ENCODE assay signal across 8 mouse cellular contexts in the genomic region with DNA sequence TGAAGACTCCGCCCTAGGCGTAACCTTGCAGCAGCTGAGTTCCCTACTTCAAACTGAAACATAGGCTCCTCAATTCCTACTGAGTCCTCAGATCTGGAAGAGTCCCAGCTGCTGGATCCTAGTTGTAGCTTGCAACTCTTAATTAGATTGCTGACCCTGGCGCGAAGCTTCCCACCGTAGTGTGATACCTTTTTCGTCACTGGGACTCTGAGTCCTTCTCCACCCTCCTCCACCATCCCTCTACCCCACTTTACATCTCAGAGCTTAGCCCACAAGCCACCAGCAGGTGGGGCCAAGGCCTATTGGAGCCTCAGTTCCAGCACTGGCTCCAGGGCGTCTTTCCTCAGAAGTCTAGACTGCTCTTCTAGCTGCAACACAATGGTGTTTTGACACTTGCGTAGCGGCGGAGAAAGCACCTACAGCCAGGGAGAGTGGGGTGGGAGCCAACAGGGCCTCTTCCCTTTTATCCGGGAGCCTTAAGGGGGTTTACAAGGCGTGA. TPM values are rescaled to one million over a fixed set of nuclear protein-coding genes. Genes with fewer than 3 reads are reported as not detected.
A peak's percentile ranks its signal among the peaks of the same experiment; 100 is the strongest.
DNase-seq lines count a peak whose midpoint lies in the region; ATAC-seq and TF ChIP-seq lines count a peak whose summit lies in the region.

A gene (minus strand): TSS at position 246 of the 499 bp plus-strand sequence.

- no peaks in the 10 kb centered on the region for H3K9me3 ChIP-seq in embryonic facial prominence, embryonic 14.5 days (ENCODE audit: control insufficient read depth, low read length)
- H3K9me3 ChIP-seq in limb, embryonic 13.5 days: no peaks in the 10 kb centered on the region
- H3K9me3 ChIP-seq in midbrain, embryonic 16.5 days (replicated peaks; ENCODE audit: control insufficient read depth, low read length, poor library complexity, severe bottlenecking): no peaks in the 10 kb centered on the region

- peaks cover 11% of the 10 kb centered on the region for H3K4me1 ChIP-seq in embryonic facial prominence, embryonic 14.5 days (ENCODE audit: control insufficient read depth, insufficient read depth, low read length)
- peaks cover 4% of the 10 kb centered on the region for H3K4me1 ChIP-seq in heart, adult 2 months (ENCODE audit: control insufficient read depth, insufficient read depth, low read length)
- H3K4me1 ChIP-seq in limb, embryonic 13.5 days: peaks cover 29% of the 10 kb centered on the region
- H3K4me1 ChIP-seq in midbrain, embryonic 16.5 days (ENCODE audit: control insufficient read depth, insufficient read depth, low read length): peaks cover 24% of the 10 kb centered on the region

- H3K4me3 ChIP-seq in embryonic facial prominence, embryonic 14.5 days (ENCODE audit: low read depth, low read length): peak within 1 kb of the TSS; percentile 64
- peak within 1 kb of the TSS; percentile 88 for H3K4me3 ChIP-seq in heart, adult 2 months
- peak within 1 kb of the TSS; percentile 81 for H3K4me3 ChIP-seq in limb, embryonic 13.5 days
- peak within 1 kb of the TSS; percentile 68 for H3K4me3 ChIP-seq in midbrain, embryonic 16.5 days (ENCODE audit: low read depth, low read length)

- TF ChIP-seq POLR2A in heart, adult 2 months (IDR thresholded peaks at IDR 0.05; ENCODE audit: insufficient read depth, low read depth, low read length): no peak; the same call in 1 of the 2 replicates

- 0 out of 2 replicates have a peak, but pooled peaks cover under 1% of the 10 kb centered on the region for H3K36me3 ChIP-seq in embryonic facial prominence, embryonic 14.5 days (ENCODE audit: control insufficient read depth, insufficient read depth, low read length)
- peaks cover 2% of the 10 kb centered on the region; the same call in 1 of the 2 replicates for H3K36me3 ChIP-seq in heart, adult 2 months (ENCODE audit: control insufficient read depth, insufficient read depth, low read length)
- H3K36me3 ChIP-seq in limb, embryonic 13.5 days: peaks cover 17% of the 10 kb centered on the region
- H3K36me3 ChIP-seq in midbrain, embryonic 16.5 days (ENCODE audit: control insufficient read depth, insufficient read depth, low read length): no peaks in the 10 kb centered on the region

- no peak for TF ChIP-seq EP300 in heart, adult 2 months (IDR thresholded peaks at IDR 0.05; ENCODE audit: insufficient read depth, low read depth, low read length)

- 0% methylated on average over 12 of the region's 12 CpGs for WGBS in embryonic facial prominence, embryonic 14.5 days
- WGBS in heart, adult 2 months: 0% methylated on average over 12 of the region's 12 CpGs
- 1% methylated on average over 12 of the region's 12 CpGs for WGBS in limb, embryonic 13.5 days
- WGBS in midbrain, embryonic 16.5 days: under 1% methylated on average over 12 of the region's 12 CpGs

- peak within 1 kb of the TSS; percentile 78 for H3K9ac ChIP-seq in embryonic facial prominence, embryonic 14.5 days (ENCODE audit: low read depth, low read length)
- peak within 1 kb of the TSS; percentile 88 for H3K9ac ChIP-seq in heart, adult 2 months (ENCODE audit: low read depth, low read length)
- peak within 1 kb of the TSS; percentile 79 for H3K9ac ChIP-seq in limb, embryonic 13.5 days
- peak within 1 kb of the TSS; percentile 90 for H3K9ac ChIP-seq in midbrain, embryonic 16.5 days (ENCODE audit: low read depth, low read length)

- peak within 1 kb of the TSS; percentile 95 for H3K27ac ChIP-seq in embryonic facial prominence, embryonic 14.5 days (replicated peaks; ENCODE audit: low read depth, low read length)
- peak within 1 kb of the TSS; percentile 96 for H3K27ac ChIP-seq in heart, adult 2 months
- peak within 1 kb of the TSS; percentile 96 for H3K27ac ChIP-seq in limb, embryonic 13.5 days
- H3K27ac ChIP-seq in midbrain, embryonic 16.5 days (ENCODE audit: low read length): peak within 1 kb of the TSS; percentile 99

- no peaks in the 10 kb centered on the region for H3K27me3 ChIP-seq in embryonic facial prominence, embryonic 14.5 days (replicated peaks; ENCODE audit: control insufficient read depth, insufficient read depth, low read length)
- no peaks in the 10 kb centered on the region for H3K27me3 ChIP-seq in heart, adult 2 months (ENCODE audit: control insufficient read depth, insufficient read depth, low read length)
- H3K27me3 ChIP-seq in limb, embryonic 13.5 days: no peaks in the 10 kb centered on the region
- H3K27me3 ChIP-seq in midbrain, embryonic 16.5 days (ENCODE audit: control insufficient read depth, insufficient read depth, low read depth, low read length): no peaks in the 10 kb centered on the region; the same call in 1 of the 2 replicates

- peak; percentile 61 for ATAC-seq in embryonic facial prominence, embryonic 14.5 days (ENCODE audit: low read depth)
- ATAC-seq in limb, embryonic 13.5 days (ENCODE audit: low FRiP score, low read depth): peak; percentile 52
- ATAC-seq in midbrain, embryonic 16.5 days: peak; percentile 76

- peak; percentile 96 for DNase-seq in 416B (ENCODE audit: low read depth)
- peak; percentile 40 to 70 for DNase-seq in adrenal gland, postnatal 4 days (ENCODE audit: low spot score in 2 of 2)
- peak; percentile 96 for DNase-seq in embryonic facial prominence, embryonic 14.5 days (ENCODE audit: low spot score)
- DNase-seq in heart, adult 2 months: peak; percentile 86 to 91
- peak; percentile 91 to 92 for DNase-seq in kidney, adult 8-10 months
- DNase-seq in spleen, postnatal 10 days (ENCODE audit: low spot score in 2 of 2): peak; percentile 74 to 88

- H3K4me2 ChIP-seq in embryonic facial prominence, embryonic 14.5 days (ENCODE audit: low read depth, low read length): peak within 1 kb of the TSS; percentile 81
- H3K4me2 ChIP-seq in limb, embryonic 13.5 days (replicated peaks): peak within 1 kb of the TSS; percentile 98
- peak within 1 kb of the TSS; percentile 94 for H3K4me2 ChIP-seq in midbrain, embryonic 16.5 days (ENCODE audit: low read length)

- intact Hi-C loops in heart, adult 2 months (cut with DNase I): no loop called here

- TF ChIP-seq CTCF in heart, adult 2 months (IDR thresholded peaks at IDR 0.05): peak; percentile 89

- H3K79me2 ChIP-seq in heart, adult 2 months (replicated peaks; ENCODE audit: control insufficient read depth, insufficient read depth, low read length): no peaks in the 10 kb centered on the region

RNA-seq across cellular contexts. Expression of the gene that starts here (rescaled TPM):
- 10 to 100 TPM; 50.3 to 52.5 TPM for total RNA-seq in adrenal gland, postnatal 4 days (2021)
- polyA plus RNA-seq in embryonic facial prominence, embryonic 14.5 days (2014; fragmentation: Nextera tagmentation; extraction: Ambion mirVana): 36.9 and 37.1 TPM in 2 replicates
- total RNA-seq in heart, adult 2 months (2021): 10 to 100 TPM; 27.8 to 32.7 TPM
- 37.9 and 48.3 TPM in 2 replicates for polyA plus RNA-seq in heart, adult 2 months (2012; rRNA removed)
- polyA plus RNA-seq in limb, embryonic 13.5 days (2015; fragmentation: Nextera tagmentation; extraction: Ambion mirVana): 34.5 and 36.5 TPM in 2 replicates
- 18.7 and 21.1 TPM in 2 replicates for polyA plus RNA-seq in midbrain, embryonic 16.5 days (2015; fragmentation: Nextera tagmentation; extraction: Ambion mirVana)

Comparison
In these comparisons a context has a peak if more than half of its experiments do, and no peak if none do; other contexts are left out.
1. Peak in every context shown above with its lines: DNase-seq, ATAC-seq, H3K4me3 ChIP-seq and H3K27ac ChIP-seq.